Mouse (Mus musculus): Measurements from ENCODE around the gene Kif21a. TPM values are rescaled to one million over a fixed set of nuclear protein-coding genes. Genes with fewer than 3 reads are reported as not detected.

Kif21a gene
- total RNA-seq (2014; fragmentation: Nextera tagmentation) (0.09 and 0.38 TPM in 2 replicates), total RNA-seq (2017) (0.09 and 0.41 TPM in 2 replicates)

GRCm38 (mm10) chr15:91049496-91050441, at the start of gene Kif21a:
Gene Kif21a (minus strand): TSS chr15:91049948.
- ATAC-seq (replicated peaks; ENCODE audit: poor library complexity, severe bottlenecking), result peak; percentile 88

- ATAC-seq (replicated peaks; ENCODE audit: poor library complexity, severe bottlenecking), result no peak
Measured at GRCm38 (mm10) chr15:91096606-91097005, 46.9 kb upstream of the Kif21a start.

GRCm38 (mm10) chr15:91089427-91089826, 39.7 kb upstream of the Kif21a start:
- no peak for ATAC-seq (replicated peaks; ENCODE audit: poor library complexity, severe bottlenecking)

GRCm38 (mm10) chr15:91088071-91088470, 38.3 kb upstream of the Kif21a start:
- no peak for ATAC-seq (replicated peaks; ENCODE audit: poor library complexity, severe bottlenecking)

- ATAC-seq (replicated peaks; ENCODE audit: poor library complexity, severe bottlenecking), result no peak
Measured at GRCm38 (mm10) chr15:91077457-91078410, 28.0 kb upstream of the Kif21a start.

- ATAC-seq (replicated peaks; ENCODE audit: poor library complexity, severe bottlenecking), result no peak
Measured at GRCm38 (mm10) chr15:91072440-91072839, 22.7 kb upstream of the Kif21a start.

GRCm38 (mm10) chr15:91064310-91064826, 14.6 kb upstream of the Kif21a start:
- ATAC-seq (replicated peaks; ENCODE audit: poor library complexity, severe bottlenecking), result no peak

GRCm38 (mm10) chr15:91063845-91064244, 14.1 kb upstream of the Kif21a start:
- no peak for ATAC-seq (replicated peaks; ENCODE audit: poor library complexity, severe bottlenecking)

GRCm38 (mm10) chr15:91056866-91057342, 7.2 kb upstream of the Kif21a start:
- no peak for ATAC-seq (replicated peaks; ENCODE audit: poor library complexity, severe bottlenecking)

- ATAC-seq (replicated peaks; ENCODE audit: poor library complexity, severe bottlenecking), result no peak
Measured at GRCm38 (mm10) chr15:91056176-91056865, 6.6 kb upstream of the Kif21a start.

GRCm38 (mm10) chr15:91048951-91049495, 725 bp downstream of the Kif21a start:
- ATAC-seq (replicated peaks; ENCODE audit: poor library complexity, severe bottlenecking), result peak; percentile 11; the same call in 1 of the 2 replicates

- no peak for ATAC-seq (replicated peaks; ENCODE audit: poor library complexity, severe bottlenecking)
Measured at GRCm38 (mm10) chr15:91047627-91048026, 2.1 kb downstream of the Kif21a start.

- ATAC-seq (replicated peaks; ENCODE audit: poor library complexity, severe bottlenecking), result no peak
Measured at GRCm38 (mm10) chr15:91046506-91046905, 3.2 kb downstream of the Kif21a start.

GRCm38 (mm10) chr15:91043263-91043662, 6.5 kb downstream of the Kif21a start:
- no peak for ATAC-seq (replicated peaks; ENCODE audit: poor library complexity, severe bottlenecking)

GRCm38 (mm10) chr15:91038860-91039259, 10.9 kb downstream of the Kif21a start:
- ATAC-seq (replicated peaks; ENCODE audit: poor library complexity, severe bottlenecking), result no peak

GRCm38 (mm10) chr15:91034090-91034489, 15.7 kb downstream of the Kif21a start:
- no peak for ATAC-seq (replicated peaks; ENCODE audit: poor library complexity, severe bottlenecking)

GRCm38 (mm10) chr15:91033529-91033928, 16.2 kb downstream of the Kif21a start:
- no peak for ATAC-seq (replicated peaks; ENCODE audit: poor library complexity, severe bottlenecking)

- ATAC-seq (replicated peaks; ENCODE audit: poor library complexity, severe bottlenecking), result no peak
Measured at GRCm38 (mm10) chr15:91028962-91029361, 20.8 kb downstream of the Kif21a start.

GRCm38 (mm10) chr15:91028494-91028893, 21.3 kb downstream of the Kif21a start:
- ATAC-seq (replicated peaks; ENCODE audit: poor library complexity, severe bottlenecking), result no peak
